Mouse (Mus musculus) right cerebral cortex, adult 2 months (tissue): ENCODE results near the gene Hsd17b14.
A peak's percentile ranks its signal among the peaks of the same experiment; 100 is the strongest.

ENCODE experiments used
- DNase-seq, 2 experiments: peaks; one replicate each; pipeline ENCODE4 v3.0.0; 2021 to 2022; ENCODE audit warnings: low spot score in 2 of 2

The Hsd17b14 gene

GRCm38 (mm10) chr7:45529461-45529860, 25.2 kb upstream of the Hsd17b14 start:
- DNase-seq = no peak

GRCm38 (mm10) chr7:45530643-45531042, 24.1 kb upstream of the Hsd17b14 start:
- no peak for DNase-seq

DNA sequence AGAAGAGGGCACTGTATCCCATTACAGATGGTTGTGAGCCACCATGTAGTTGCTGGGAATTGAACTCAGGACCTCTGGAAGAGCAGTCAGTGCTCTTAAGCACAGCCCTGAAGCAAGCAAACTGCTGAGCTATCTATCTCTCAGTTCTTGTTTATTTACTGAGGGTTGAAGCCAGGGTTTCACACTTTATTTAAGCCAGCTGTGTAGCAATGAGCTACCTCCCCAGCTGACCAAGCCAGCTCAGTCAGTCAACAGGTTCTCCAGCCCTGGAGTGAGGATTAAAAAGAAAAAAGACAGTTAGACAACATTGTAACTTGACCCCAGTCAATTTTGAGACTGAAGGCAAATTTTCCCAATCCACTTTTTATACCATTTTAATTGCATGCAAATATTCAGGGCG, 19.0 kb upstream of the Hsd17b14 start:
- DNase-seq = no peak

- DNase-seq = no peak
These were observed 17.1 kb upstream of the Hsd17b14 start for GRCm38 (mm10) chr7:45537602-45538001.

GRCm38 (mm10) chr7:45538163-45539041, 16.3 kb upstream of the Hsd17b14 start:
- DNase-seq = peak; percentile 64 to 74

DNA sequence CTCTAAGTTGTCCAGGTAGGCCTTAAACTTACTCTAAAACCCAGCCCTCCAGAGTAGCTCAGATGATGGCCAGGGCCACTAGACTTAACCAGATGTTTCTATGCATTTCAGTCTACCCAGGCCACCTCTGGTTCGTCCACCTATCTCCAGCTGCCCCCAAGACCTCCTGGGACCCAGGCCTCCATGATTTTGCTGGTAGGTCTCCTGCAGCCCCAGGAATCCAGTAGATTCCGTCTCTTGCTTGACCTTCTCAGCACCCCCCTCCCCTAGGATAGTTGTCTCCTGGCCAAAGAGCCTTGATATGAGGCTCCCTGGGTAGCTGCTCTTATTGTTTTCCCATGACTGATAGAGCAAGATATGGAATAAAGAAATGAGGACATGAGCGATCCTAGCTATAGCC, 15.6 kb upstream of the Hsd17b14 start:
- DNase-seq = no peak

- DNase-seq = no peak
These were observed 14.5 kb upstream of the Hsd17b14 start for GRCm38 (mm10) chr7:45540213-45540612.

- no peak for DNase-seq
These were observed 10.2 kb upstream of the Hsd17b14 start for GRCm38 (mm10) chr7:45544525-45544924.

DNA sequence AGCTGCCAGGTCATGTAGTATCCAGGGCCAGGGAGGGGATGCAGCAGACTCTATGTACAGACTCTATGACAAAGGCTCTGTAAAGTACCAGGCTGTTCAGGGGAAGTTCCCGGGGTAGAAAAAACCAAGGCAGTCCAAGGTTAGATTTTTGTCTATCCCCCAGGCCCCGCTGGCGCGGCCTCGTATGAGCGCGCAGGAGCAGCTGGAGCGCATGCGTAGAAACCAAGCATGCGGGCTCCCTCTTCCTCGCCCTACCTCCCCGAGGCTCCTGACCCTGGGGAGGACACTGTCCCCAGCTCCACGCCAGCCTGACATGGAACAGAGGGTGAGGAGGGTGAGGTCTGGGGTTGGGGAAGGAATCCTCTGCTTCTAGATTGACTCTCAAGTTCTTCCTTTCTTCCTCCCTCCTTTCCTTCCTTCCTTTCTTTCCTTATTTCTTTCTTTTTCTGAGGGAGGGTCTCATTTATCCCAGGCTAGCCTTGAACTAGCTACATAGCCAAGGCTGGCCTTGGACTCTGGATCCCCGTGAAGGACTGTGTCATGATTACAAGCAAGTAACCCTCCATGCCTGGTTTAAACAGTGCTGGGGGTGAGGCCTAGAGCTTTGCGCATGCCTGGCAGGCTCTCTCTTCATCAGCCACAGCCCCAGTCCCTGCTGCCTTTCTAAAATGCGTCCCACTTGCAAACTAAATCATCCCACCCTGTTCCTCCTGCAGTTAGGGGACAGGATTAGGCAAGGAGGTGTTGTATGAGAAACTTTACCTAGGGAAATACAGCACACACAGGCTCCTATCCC, 4.9 kb upstream of the Hsd17b14 start:
- DNase-seq = no peak

GRCm38 (mm10) chr7:45550821-45551511, 3.7 kb upstream of the Hsd17b14 start:
- DNase-seq = no peak

GRCm38 (mm10) chr7:45551512-45551883, 3.2 kb upstream of the Hsd17b14 start:
- no peak for DNase-seq

GRCm38 (mm10) chr7:45553519-45553918, 1.2 kb upstream of the Hsd17b14 start:
- no peak for DNase-seq

GRCm38 (mm10) chr7:45553990-45554389, 703 bp upstream of the Hsd17b14 start:
- no peak for DNase-seq

DNA sequence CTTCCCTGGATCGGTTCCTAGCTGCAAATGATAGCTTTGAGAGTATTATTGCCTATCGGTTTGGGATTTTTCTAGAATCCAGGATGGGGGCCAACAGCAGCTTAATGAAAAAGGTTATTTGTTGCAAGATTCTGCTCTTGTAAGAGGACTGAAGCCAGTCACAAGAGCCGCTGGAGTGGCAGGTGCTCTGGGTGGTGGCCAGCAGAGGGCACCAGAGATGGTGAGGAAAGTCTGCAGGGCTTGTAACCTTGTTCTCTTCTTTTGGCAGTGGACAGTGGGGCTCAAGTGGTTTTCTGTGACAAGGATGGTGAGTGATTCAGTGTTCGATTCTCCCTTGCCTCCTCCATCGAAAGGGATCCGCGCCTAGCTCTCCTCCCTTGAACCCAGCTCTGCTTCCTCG, 1.1 kb downstream of the Hsd17b14 start:
- DNase-seq = peak; percentile 79 to 80

DNA sequence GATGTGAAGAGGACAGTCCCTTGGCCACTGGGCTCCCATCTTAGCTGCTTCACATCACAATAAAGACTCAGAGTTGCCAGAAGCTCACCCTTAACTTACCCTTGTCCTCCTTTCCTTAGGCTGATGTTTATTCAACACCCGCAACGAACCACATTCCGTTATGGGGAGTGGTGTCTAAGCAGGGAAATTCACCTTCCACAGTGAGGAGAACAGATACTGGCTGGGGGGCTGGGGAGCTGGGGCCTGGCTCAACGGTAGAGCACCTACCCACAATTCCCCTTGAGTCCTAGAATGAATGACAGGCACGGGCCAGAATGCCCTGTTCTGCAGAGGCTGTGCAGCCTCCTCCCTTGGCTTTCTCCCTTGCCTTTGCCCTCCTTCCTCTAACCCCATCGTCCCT, 4.2 kb downstream of the Hsd17b14 start:
- DNase-seq = no peak

GRCm38 (mm10) chr7:45560241-45560640, 5.5 kb downstream of the Hsd17b14 start:
- no peak for DNase-seq

DNA sequence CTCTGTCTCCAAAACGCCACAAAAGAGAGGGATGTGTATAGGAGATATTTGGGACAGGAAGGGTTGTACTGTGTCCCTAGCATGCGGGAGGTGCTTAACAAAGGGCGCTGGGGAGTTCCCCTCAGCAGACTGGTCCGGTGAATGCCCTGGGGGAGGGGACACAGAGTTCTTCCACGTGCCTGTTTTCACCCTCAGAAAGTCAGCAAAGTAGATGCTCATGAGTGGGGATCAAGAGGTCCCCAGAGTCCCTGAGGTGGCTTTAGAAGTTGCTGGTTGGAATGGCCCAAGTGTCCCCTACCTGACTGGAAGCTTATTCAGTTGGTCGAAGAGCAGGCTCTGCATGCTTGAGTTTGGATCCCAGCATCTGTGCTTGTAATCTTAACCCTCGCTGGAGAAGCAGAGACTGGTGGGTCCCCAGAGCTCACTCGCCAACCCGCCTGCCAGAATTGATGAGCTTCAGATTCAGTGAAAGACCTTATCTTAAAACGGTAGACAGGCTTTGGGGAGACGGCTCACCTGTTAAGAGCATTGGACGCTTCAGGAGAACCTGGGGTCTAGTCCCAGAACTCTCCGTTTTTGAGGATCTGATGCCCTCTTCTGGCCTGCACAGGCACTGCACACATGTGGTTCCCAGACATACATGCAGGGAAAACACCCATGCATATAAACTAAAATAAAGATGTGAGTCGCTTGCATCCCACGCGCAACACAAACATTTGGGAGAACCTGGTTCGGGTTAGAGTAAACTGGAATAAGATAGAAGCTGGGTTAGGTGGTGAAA, 6.3 kb downstream of the Hsd17b14 start:
- DNase-seq = peak; percentile 91

GRCm38 (mm10) chr7:45561624-45562520, 7.2 kb downstream of the Hsd17b14 start:
- no peak for DNase-seq

GRCm38 (mm10) chr7:45564811-45565210, 10.1 kb downstream of the Hsd17b14 start:
- no peak for DNase-seq

- no peak for DNase-seq
These were observed 10.8 kb downstream of the Hsd17b14 start for GRCm38 (mm10) chr7:45565446-45565845.
